Mouse (Mus musculus): Measurements from ENCODE around the gene Ccl12. TPM values are rescaled to one million over a fixed set of nuclear protein-coding genes. Genes with fewer than 3 reads are reported as not detected.

The Ccl12 gene
- 6.4 and 7.1 TPM in 2 replicates for polyA plus RNA-seq (2015; fragmentation: Nextera tagmentation; extraction: Ambion mirVana)

GRCm38 (mm10) chr11:82101529-82101928, at the start of gene Ccl12:
TSS of gene Ccl12 (plus strand) at chr11:82101845.
- no peaks in the 10 kb centered on the region for H3K36me3 ChIP-seq (ENCODE audit: control insufficient read depth, insufficient read depth, low read length)
- WGBS = 66% methylated on average over 2 of the region's 2 CpGs
- H3K27ac ChIP-seq (ENCODE audit: low read length) = peak within 1 kb of the TSS; percentile 76; the same call in 1 of the 2 replicates
- peaks cover 6% of the 10 kb centered on the region; the same call in 1 of the 2 replicates for H3K4me1 ChIP-seq (replicated peaks; ENCODE audit: control insufficient read depth, insufficient read depth, low read length)
- no peak within 1 kb of the TSS for H3K4me3 ChIP-seq (ENCODE audit: low read length)
- no peaks in the 10 kb centered on the region for H3K27me3 ChIP-seq (ENCODE audit: control insufficient read depth, insufficient read depth, low read depth, low read length)
- H3K9ac ChIP-seq (ENCODE audit: low read length) = no peak within 1 kb of the TSS
- H3K4me2 ChIP-seq (ENCODE audit: low read depth, low read length) = no peak within 1 kb of the TSS
- H3K9me3 ChIP-seq (ENCODE audit: control insufficient read depth, low read length) = no peaks in the 10 kb centered on the region
- ATAC-seq (ENCODE audit: low read depth) = no peak

- no peak for ATAC-seq (ENCODE audit: low read depth)
- Histone ChIP-seq H3K9me3 (ENCODE audit: control insufficient read depth, low read length) (no peaks in the 10 kb centered on the region), H3K36me3 (ENCODE audit: control insufficient read depth, insufficient read depth, low read length) (no peaks in the 10 kb centered on the region), H3K9ac (ENCODE audit: low read length) (no peak overlapping the region), H3K4me3 (ENCODE audit: low read length) (no peak overlapping the region), H3K4me1 (replicated peaks; ENCODE audit: control insufficient read depth, insufficient read depth, low read length) (no peaks in the 10 kb centered on the region), H3K4me2 (ENCODE audit: low read depth, low read length) (no peak overlapping the region), H3K27me3 (ENCODE audit: control insufficient read depth, insufficient read depth, low read depth, low read length) (no peaks in the 10 kb centered on the region), H3K27ac (ENCODE audit: low read length) (no peak overlapping the region)
- WGBS = 76% methylated on average over 7 of the region's 7 CpGs
Observed at GRCm38 (mm10) chr11:82053849-82054248, 47.8 kb upstream of the Ccl12 start.

GRCm38 (mm10) chr11:82057646-82058045, 44.0 kb upstream of the Ccl12 start, which contains the start of gene Ccl11:
TSS of gene Ccl11 (plus strand) at chr11:82057823.
- H3K4me3 ChIP-seq (ENCODE audit: low read length) = peak within 1 kb of the TSS; percentile 37
- H3K4me1 ChIP-seq (replicated peaks; ENCODE audit: control insufficient read depth, insufficient read depth, low read length) = no peaks in the 10 kb centered on the region
- no peak within 1 kb of the TSS for H3K27ac ChIP-seq (ENCODE audit: low read length)
- H3K27me3 ChIP-seq (ENCODE audit: control insufficient read depth, insufficient read depth, low read depth, low read length) = no peaks in the 10 kb centered on the region
- H3K4me2 ChIP-seq (ENCODE audit: low read depth, low read length) = peak within 1 kb of the TSS; percentile 48
- H3K36me3 ChIP-seq (ENCODE audit: control insufficient read depth, insufficient read depth, low read length) = no peaks in the 10 kb centered on the region
- peak; percentile 83 for ATAC-seq (ENCODE audit: low read depth)
- no peaks in the 10 kb centered on the region for H3K9me3 ChIP-seq (ENCODE audit: control insufficient read depth, low read length)
- H3K9ac ChIP-seq (ENCODE audit: low read length) = peak within 1 kb of the TSS; percentile 50
- WGBS = 56% methylated on average over 6 of the region's 6 CpGs

- H3K9me3 ChIP-seq (ENCODE audit: control insufficient read depth, low read length) = no peaks in the 10 kb centered on the region
Observed at GRCm38 (mm10) chr11:82062226-82062625, 39.4 kb upstream of the Ccl12 start.

GRCm38 (mm10) chr11:82063454-82063853, 38.2 kb upstream of the Ccl12 start:
- no peaks in the 10 kb centered on the region for H3K9me3 ChIP-seq (ENCODE audit: control insufficient read depth, low read length)
- H3K36me3 ChIP-seq (ENCODE audit: control insufficient read depth, insufficient read depth, low read length) = no peaks in the 10 kb centered on the region
- no peaks in the 10 kb centered on the region for H3K4me1 ChIP-seq (replicated peaks; ENCODE audit: control insufficient read depth, insufficient read depth, low read length)
- 81% methylated on average over 2 of the region's 2 CpGs for WGBS
- no peak overlapping the region for H3K9ac ChIP-seq (ENCODE audit: low read length)
- no peak for ATAC-seq (ENCODE audit: low read depth)
- H3K27me3 ChIP-seq (ENCODE audit: control insufficient read depth, insufficient read depth, low read depth, low read length) = no peaks in the 10 kb centered on the region
- no peak overlapping the region for H3K4me3 ChIP-seq (ENCODE audit: low read length)
- H3K27ac ChIP-seq (ENCODE audit: low read length) = no peak overlapping the region
- no peak overlapping the region for H3K4me2 ChIP-seq (ENCODE audit: low read depth, low read length)

More at GRCm38 (mm10) chr11:82062226-82062625, 39.4 kb upstream of the Ccl12 start:
- 58% methylated on average over 3 of the region's 3 CpGs for WGBS
- Histone ChIP-seq H3K36me3 (ENCODE audit: control insufficient read depth, insufficient read depth, low read length) (no peaks in the 10 kb centered on the region), H3K9ac (ENCODE audit: low read length) (no peak overlapping the region), H3K4me1 (replicated peaks; ENCODE audit: control insufficient read depth, insufficient read depth, low read length) (no peaks in the 10 kb centered on the region), H3K27ac (ENCODE audit: low read length) (no peak overlapping the region; the same call in 1 of the 2 replicates), H3K4me3 (ENCODE audit: low read length) (no peak overlapping the region), H3K4me2 (ENCODE audit: low read depth, low read length) (no peak overlapping the region), H3K27me3 (ENCODE audit: control insufficient read depth, insufficient read depth, low read depth, low read length) (no peaks in the 10 kb centered on the region)
- ATAC-seq (ENCODE audit: low read depth) = 0 out of 2 replicates have a peak, but pooled peaks have one; percentile 37

- WGBS = 67% methylated on average over 7 of the region's 7 CpGs
Observed at GRCm38 (mm10) chr11:82066953-82067571, 34.6 kb upstream of the Ccl12 start.

GRCm38 (mm10) chr11:82071076-82071475, 30.6 kb upstream of the Ccl12 start:
- WGBS = 70% methylated on average over 3 of the region's 3 CpGs
- ATAC-seq (ENCODE audit: low read depth) = no peak

More at GRCm38 (mm10) chr11:82066953-82067571, 34.6 kb upstream of the Ccl12 start:
- H3K4me3 ChIP-seq (ENCODE audit: low read length) = no peak overlapping the region
- H3K27me3 ChIP-seq (ENCODE audit: control insufficient read depth, insufficient read depth, low read depth, low read length) = no peaks in the 10 kb centered on the region
- no peaks in the 10 kb centered on the region for H3K9me3 ChIP-seq (ENCODE audit: control insufficient read depth, low read length)
- H3K4me1 ChIP-seq (replicated peaks; ENCODE audit: control insufficient read depth, insufficient read depth, low read length) = no peaks in the 10 kb centered on the region
- no peak overlapping the region for H3K27ac ChIP-seq (ENCODE audit: low read length)
- H3K36me3 ChIP-seq (ENCODE audit: control insufficient read depth, insufficient read depth, low read length) = no peaks in the 10 kb centered on the region
- H3K4me2 ChIP-seq (ENCODE audit: low read depth, low read length) = no peak overlapping the region
- H3K9ac ChIP-seq (ENCODE audit: low read length) = no peak overlapping the region
- no peak for ATAC-seq (ENCODE audit: low read depth)

GRCm38 (mm10) chr11:82072374-82072773, 29.3 kb upstream of the Ccl12 start:
- no peak for ATAC-seq (ENCODE audit: low read depth)

More at GRCm38 (mm10) chr11:82071076-82071475, 30.6 kb upstream of the Ccl12 start:
- H3K9ac ChIP-seq (ENCODE audit: low read length) = no peak overlapping the region
- H3K4me2 ChIP-seq (ENCODE audit: low read depth, low read length) = no peak overlapping the region
- no peaks in the 10 kb centered on the region for H3K9me3 ChIP-seq (ENCODE audit: control insufficient read depth, low read length)
- H3K27me3 ChIP-seq (ENCODE audit: control insufficient read depth, insufficient read depth, low read depth, low read length) = no peaks in the 10 kb centered on the region
- no peak overlapping the region for H3K27ac ChIP-seq (ENCODE audit: low read length)
- no peaks in the 10 kb centered on the region for H3K36me3 ChIP-seq (ENCODE audit: control insufficient read depth, insufficient read depth, low read length)
- H3K4me3 ChIP-seq (ENCODE audit: low read length) = no peak overlapping the region
- H3K4me1 ChIP-seq (replicated peaks; ENCODE audit: control insufficient read depth, insufficient read depth, low read length) = no peaks in the 10 kb centered on the region

GRCm38 (mm10) chr11:82072984-82073383, 28.7 kb upstream of the Ccl12 start:
- H3K27me3 ChIP-seq (ENCODE audit: control insufficient read depth, insufficient read depth, low read depth, low read length) = no peaks in the 10 kb centered on the region
- 76% methylated on average over 3 of the region's 3 CpGs for whole genome bisulfite sequencing
- H3K27ac ChIP-seq (ENCODE audit: low read length) = no peak overlapping the region
- H3K36me3 ChIP-seq (ENCODE audit: control insufficient read depth, insufficient read depth, low read length) = no peaks in the 10 kb centered on the region
- no peak overlapping the region for H3K9ac ChIP-seq (ENCODE audit: low read length)
- no peak overlapping the region for H3K4me2 ChIP-seq (ENCODE audit: low read depth, low read length)
- ATAC-seq (ENCODE audit: low read depth) = no peak
- H3K4me3 ChIP-seq (ENCODE audit: low read length) = no peak overlapping the region
- no peaks in the 10 kb centered on the region for H3K4me1 ChIP-seq (replicated peaks; ENCODE audit: control insufficient read depth, insufficient read depth, low read length)
- no peaks in the 10 kb centered on the region for H3K9me3 ChIP-seq (ENCODE audit: control insufficient read depth, low read length)

More at GRCm38 (mm10) chr11:82072374-82072773, 29.3 kb upstream of the Ccl12 start:
- H3K4me3 ChIP-seq (ENCODE audit: low read length) = no peak overlapping the region
- H3K9ac ChIP-seq (ENCODE audit: low read length) = no peak overlapping the region
- H3K27me3 ChIP-seq (ENCODE audit: control insufficient read depth, insufficient read depth, low read depth, low read length) = no peaks in the 10 kb centered on the region
- H3K36me3 ChIP-seq (ENCODE audit: control insufficient read depth, insufficient read depth, low read length) = no peaks in the 10 kb centered on the region
- H3K4me1 ChIP-seq (replicated peaks; ENCODE audit: control insufficient read depth, insufficient read depth, low read length) = no peaks in the 10 kb centered on the region
- 65% methylated on average over 1 of the region's 1 CpGs for WGBS
- no peak overlapping the region for H3K27ac ChIP-seq (ENCODE audit: low read length)
- H3K9me3 ChIP-seq (ENCODE audit: control insufficient read depth, low read length) = no peaks in the 10 kb centered on the region
- no peak overlapping the region for H3K4me2 ChIP-seq (ENCODE audit: low read depth, low read length)
